Mouse (Mus musculus) cerebellum, adult 8-10 months (tissue): ENCODE data around the gene Kat2b.
"Not testable (repeated sequence)": the region's sequence is repeated elsewhere in the genome, so short reads cannot be mapped to it uniquely, and the experiment has no call there.

Experiments used
- DNase-seq: peaks from one replicate; pipeline ENCODE4 v3.0.0; 2022

Kat2b gene

DNA sequence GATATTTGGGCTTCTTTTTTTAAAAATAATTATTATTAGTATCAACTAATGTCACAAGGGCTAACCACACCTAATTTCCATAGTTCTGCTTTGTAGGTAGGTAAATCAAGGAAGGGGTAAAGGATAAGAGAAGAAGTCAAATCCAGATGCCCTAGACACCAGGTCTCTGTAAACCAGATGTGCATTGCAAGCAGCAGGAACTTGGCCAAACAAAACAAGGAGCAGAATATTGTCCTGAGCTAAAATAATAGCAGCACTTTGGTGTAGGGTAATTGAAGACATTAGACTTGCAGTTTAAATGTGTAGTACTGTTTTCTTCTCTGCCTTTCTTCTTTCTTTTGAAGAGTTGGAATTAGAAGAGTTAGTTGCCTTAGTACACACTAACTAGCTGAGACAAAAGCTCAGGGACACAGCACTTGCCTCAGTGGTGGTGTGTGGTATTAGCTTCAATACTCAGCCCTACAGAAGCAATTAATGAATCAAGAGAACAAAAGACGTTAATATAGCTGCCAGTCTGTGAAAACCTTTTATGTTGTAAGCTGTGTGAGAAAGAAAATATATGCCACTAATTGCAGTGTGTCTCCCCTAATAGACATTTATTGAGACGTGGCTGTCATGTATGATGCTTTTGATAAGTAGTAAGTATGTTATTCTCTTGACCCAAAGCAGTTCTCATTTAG, 98.2 kb downstream of the Kat2b start:
- DNase-seq, result no peak

DNA sequence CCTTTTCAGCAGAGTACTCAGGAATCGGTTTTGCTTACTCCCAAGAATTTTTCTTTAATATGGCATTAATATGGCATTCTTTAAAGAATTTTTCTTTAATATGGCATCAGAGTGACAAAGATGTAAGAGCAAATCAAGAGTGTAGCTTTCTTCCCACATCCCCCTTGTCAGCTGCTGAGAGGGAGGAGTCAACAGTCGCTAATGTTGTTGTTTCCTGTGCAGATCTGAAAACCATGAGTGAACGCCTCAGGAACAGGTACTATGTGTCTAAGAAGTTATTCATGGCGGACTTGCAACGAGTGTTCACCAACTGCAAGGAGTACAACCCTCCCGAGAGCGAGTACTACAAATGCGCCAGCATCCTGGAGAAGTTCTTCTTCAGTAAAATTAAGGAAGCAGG, 103.8 kb downstream of the Kat2b start:
- no peak for DNase-seq

DNA sequence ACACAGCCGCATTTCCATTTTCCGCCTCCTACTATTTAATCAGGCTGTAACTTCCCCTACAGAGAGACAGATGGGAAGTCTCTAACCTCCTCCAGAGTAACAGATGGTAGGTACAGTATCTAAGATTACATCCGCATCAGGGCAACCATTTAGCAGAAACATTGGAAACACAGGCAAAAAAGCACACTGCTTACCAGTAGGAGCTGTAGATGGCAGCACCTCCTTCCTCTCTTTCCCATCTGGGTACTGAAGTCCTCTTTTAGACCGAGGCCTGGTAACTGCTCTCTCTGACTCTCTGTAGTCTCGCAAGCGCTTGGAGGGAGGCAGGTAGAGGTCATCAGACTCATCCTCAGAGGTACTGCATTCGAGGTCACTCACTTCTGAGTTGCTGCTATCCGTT, 112.1 kb downstream of the Kat2b start:
- peak; percentile 75 for DNase-seq

DNA sequence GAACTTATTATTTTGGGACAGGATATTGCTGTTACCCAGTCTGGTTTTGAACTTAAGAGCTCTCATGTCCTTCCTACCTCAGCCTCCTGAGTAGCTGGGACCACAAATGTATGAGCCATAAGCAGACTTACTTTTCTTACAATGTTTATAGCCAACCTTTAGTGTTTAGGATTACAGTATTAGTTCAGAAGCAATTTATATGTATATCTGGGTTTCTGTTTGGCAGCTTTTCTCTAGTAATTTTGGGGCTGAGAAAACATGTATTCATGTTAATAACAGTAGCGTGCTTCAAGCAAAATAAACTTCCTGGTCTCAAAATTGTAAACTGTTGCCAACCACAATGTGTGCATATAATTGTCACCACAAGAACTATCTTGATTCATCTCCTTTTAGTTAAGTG, 121.7 kb downstream of the Kat2b start:
- no peak for DNase-seq

DNA sequence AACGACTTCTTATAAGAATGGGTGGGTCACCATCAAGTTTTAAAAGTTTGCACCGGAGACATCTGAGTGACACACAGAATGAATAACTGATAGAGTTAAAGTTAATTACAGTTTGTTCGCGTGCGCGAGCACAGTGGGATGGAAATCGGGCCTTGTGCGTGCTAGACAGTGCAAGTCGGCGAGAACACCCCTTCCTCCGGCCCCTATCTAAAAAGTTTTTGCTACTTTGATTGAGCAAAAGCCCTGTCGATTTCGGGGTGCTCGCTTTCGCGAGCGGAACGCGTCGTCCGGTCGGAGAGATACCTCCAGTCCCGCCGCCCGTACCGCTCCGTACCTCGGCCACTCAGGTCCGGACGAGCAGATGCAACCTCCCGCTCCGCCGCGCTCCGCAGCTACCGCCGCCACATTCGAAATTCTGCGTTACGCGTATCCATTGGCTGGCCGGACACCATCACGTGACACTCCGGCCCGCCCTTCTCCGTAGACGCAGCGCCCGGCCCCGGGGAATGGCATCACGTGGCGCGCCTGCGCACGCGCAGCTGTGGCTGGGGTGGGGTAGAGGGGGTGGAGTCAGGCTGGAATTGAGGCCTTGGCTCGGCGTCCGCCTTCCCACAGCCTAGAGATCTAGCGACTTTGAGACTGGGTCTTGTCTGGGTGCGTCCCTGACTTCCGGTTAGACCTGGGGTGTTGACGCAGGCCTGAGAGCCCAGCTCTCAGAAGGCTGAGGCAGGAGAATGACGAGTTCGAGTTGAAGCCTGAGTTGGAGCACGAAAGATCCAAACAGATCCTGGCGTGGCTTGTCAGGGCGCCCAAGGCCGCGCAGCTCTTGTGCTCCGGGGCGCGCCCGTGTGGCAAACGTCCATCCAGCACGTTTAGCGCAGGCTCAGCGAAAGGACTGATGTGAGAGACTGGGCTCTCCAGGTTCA, 122.5 kb downstream of the Kat2b start, which contains the start of gene Sgo1:
Gene Sgo1 (minus strand): TSS at position 457 of the 926 bp plus-strand sequence.
- DNase-seq, result peak; percentile 95

DNA sequence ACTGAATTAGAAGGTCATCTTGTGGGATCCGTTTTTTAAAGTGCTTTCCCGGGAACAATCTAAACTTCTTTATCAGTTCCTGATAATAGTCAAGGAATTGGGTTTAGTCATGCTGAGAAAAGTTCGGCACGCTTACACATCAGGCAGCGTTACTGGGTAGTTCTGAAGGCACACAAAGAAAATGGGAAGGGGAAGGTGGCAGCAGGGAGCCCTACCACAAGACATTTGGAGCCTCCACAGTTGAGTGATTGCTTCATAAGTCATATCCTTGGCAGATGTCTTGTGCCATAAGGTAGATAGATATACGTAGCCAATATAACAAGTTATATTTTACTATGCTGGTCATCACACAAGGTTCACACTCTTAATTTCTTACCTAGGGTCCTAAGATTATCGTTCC, 123.3 kb downstream of the Kat2b start:
- no peak for DNase-seq

- DNase-seq, result peak; percentile 47
These were observed 127.4 kb downstream of the Kat2b start for GRCm38 (mm10) chr17:53694039-53694438.

GRCm38 (mm10) chr17:53697521-53697920, 130.9 kb downstream of the Kat2b start:
- DNase-seq, result not testable (repeated sequence)

- no peak for DNase-seq
These were observed 147.8 kb downstream of the Kat2b start for GRCm38 (mm10) chr17:53714453-53714852.

DNA sequence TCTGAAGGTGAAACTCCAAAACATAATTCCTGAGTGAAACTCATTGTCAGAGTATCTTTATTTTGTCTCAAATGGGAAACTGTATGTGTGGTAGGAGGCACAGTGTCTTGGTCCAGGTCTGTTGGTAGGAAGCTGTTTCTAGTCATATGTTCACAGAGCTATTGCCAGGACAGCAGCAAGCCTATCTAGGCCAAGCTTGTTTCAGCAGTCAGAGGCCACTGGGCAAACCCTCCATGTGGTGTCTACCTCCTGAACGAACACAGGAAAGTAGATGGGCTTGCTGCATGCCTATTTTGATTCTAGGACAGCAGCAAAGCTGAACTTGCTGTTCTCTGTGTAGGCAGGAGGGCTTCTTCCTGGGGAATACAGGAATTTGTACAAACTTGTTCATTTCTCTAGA, 148.5 kb downstream of the Kat2b start:
- peak; percentile 23 for DNase-seq

GRCm38 (mm10) chr17:53718474-53718873, 151.8 kb downstream of the Kat2b start:
- DNase-seq, result peak; percentile 33

GRCm38 (mm10) chr17:53718916-53719315, 152.3 kb downstream of the Kat2b start:
- DNase-seq, result peak; percentile 26
